ENCODE assay signal across 9 mouse cellular contexts in genomic region chr12:110377734-110378133, GRCm38 (mm10).
DNase-seq lines count a peak whose midpoint lies in the region; ATAC-seq and TF ChIP-seq lines count a peak whose summit lies in the region.
"Had no signal": no experiment of that assay in that cellular context is flagged by ENCODE, and none has a peak within 500 bp of the region (broad histone marks: within the 10 kb centered on the region; RNA-seq: fewer than 3 reads in every experiment).

No protein-coding gene starts in this region.

- no peak overlapping the region for H3K27ac ChIP-seq in gastrocnemius, adult 2 months
- no peak overlapping the region for H3K27ac ChIP-seq in midbrain, postnatal 0 days (ENCODE audit: low read depth, low read length)
- H3K27ac ChIP-seq in midbrain, embryonic 15.5 days: no peak overlapping the region
- no peak overlapping the region for H3K27ac ChIP-seq in forebrain, embryonic 14.5 days (ENCODE audit: low read depth, low read length)
- H3K27ac ChIP-seq: neural tube, embryonic 13.5 days had no signal

- H3K36me3 ChIP-seq in midbrain, postnatal 0 days (ENCODE audit: insufficient read depth, low read length): no peaks in the 10 kb centered on the region
- H3K36me3 ChIP-seq in midbrain, embryonic 15.5 days (replicated peaks): no peaks in the 10 kb centered on the region
- H3K36me3 ChIP-seq in splenic B cell, adult 2 months (ENCODE audit: control insufficient read depth, insufficient read depth, low read length, poor library complexity, severe bottlenecking): no peaks in the 10 kb centered on the region
- no peaks in the 10 kb centered on the region for H3K36me3 ChIP-seq in forebrain, embryonic 14.5 days (ENCODE audit: control insufficient read depth, insufficient read depth, low read length)
- H3K36me3 ChIP-seq: neural tube, embryonic 13.5 days had no signal

- TF ChIP-seq CTCF in gastrocnemius, adult 2 months (IDR thresholded peaks at IDR 0.05): peak; percentile 64
- peak; percentile 57 for TF ChIP-seq CTCF in midbrain, postnatal 0 days (IDR thresholded peaks at IDR 0.05)

- peak; percentile 65 for DNase-seq in gastrocnemius, adult 2 months
- no peak for DNase-seq in gastrocnemius, postnatal 25 days
- no peak for DNase-seq in midbrain, postnatal 0 days (ENCODE audit: low spot score)
- peak; percentile 50 for DNase-seq in adipocyte (ENCODE audit: low spot score)
- DNase-seq in kidney, postnatal 14 days: peak; percentile 17
- DNase-seq in splenic B cell, adult 2 months (ENCODE audit: low read depth, low spot score): peak; percentile 36
- no peak for DNase-seq in forebrain, embryonic 14.5 days (ENCODE audit: low spot score)

- no peak for ATAC-seq in midbrain, postnatal 0 days (ENCODE audit: low FRiP score)
- ATAC-seq in midbrain, embryonic 15.5 days (replicated peaks): no peak
- ATAC-seq in forebrain, embryonic 14.5 days: no peak

- H3K9me3 ChIP-seq in midbrain, postnatal 0 days (ENCODE audit: low read length): no peaks in the 10 kb centered on the region
- no peaks in the 10 kb centered on the region for H3K9me3 ChIP-seq in midbrain, embryonic 15.5 days
- H3K9me3 ChIP-seq in forebrain, embryonic 14.5 days (replicated peaks; ENCODE audit: control insufficient read depth, low read length): no peaks in the 10 kb centered on the region
- H3K9me3 ChIP-seq: neural tube, embryonic 13.5 days had no signal

- H3K9ac ChIP-seq in midbrain, postnatal 0 days (replicated peaks; ENCODE audit: low read length, poor library complexity, severe bottlenecking): no peak overlapping the region
- H3K9ac ChIP-seq in midbrain, embryonic 15.5 days: no peak overlapping the region
- no peak overlapping the region for H3K9ac ChIP-seq in forebrain, embryonic 14.5 days (ENCODE audit: low read length)
- H3K9ac ChIP-seq: neural tube, embryonic 13.5 days had no signal

- no peak overlapping the region for H3K4me3 ChIP-seq in gastrocnemius, adult 2 months
- no peak overlapping the region for H3K4me3 ChIP-seq in midbrain, postnatal 0 days (ENCODE audit: low read depth, low read length)
- H3K4me3 ChIP-seq in midbrain, embryonic 15.5 days: no peak overlapping the region
- H3K4me3 ChIP-seq in forebrain, embryonic 14.5 days (ENCODE audit: low read depth, low read length): no peak overlapping the region
- H3K4me3 ChIP-seq: neural tube, embryonic 13.5 days had no signal

- intact Hi-C loops in gastrocnemius, adult 2 months (cut with DNase I): no loop called here

- H3K4me1 ChIP-seq in midbrain, postnatal 0 days (ENCODE audit: insufficient read depth, low read length): no peaks in the 10 kb centered on the region
- H3K4me1 ChIP-seq in midbrain, embryonic 15.5 days: peaks cover 37% of the 10 kb centered on the region
- H3K4me1 ChIP-seq in forebrain, embryonic 14.5 days (ENCODE audit: control insufficient read depth, insufficient read depth, low read length): no peaks in the 10 kb centered on the region

- H3K4me2 ChIP-seq in midbrain, postnatal 0 days (ENCODE audit: low read depth, low read length, poor library complexity, severe bottlenecking): no peak overlapping the region
- H3K4me2 ChIP-seq in midbrain, embryonic 15.5 days: no peak overlapping the region
- no peak overlapping the region for H3K4me2 ChIP-seq in forebrain, embryonic 14.5 days (ENCODE audit: low read length)
- H3K4me2 ChIP-seq: neural tube, embryonic 13.5 days had no signal

- peaks cover 12% of the 10 kb centered on the region for H3K27me3 ChIP-seq in midbrain, postnatal 0 days (ENCODE audit: insufficient read depth, low read length)
- peaks cover 24% of the 10 kb centered on the region for H3K27me3 ChIP-seq in midbrain, embryonic 15.5 days (replicated peaks)
- no peaks in the 10 kb centered on the region for H3K27me3 ChIP-seq in splenic B cell, adult 2 months (ENCODE audit: control insufficient read depth, insufficient read depth, low read length, poor library complexity, severe bottlenecking)
- H3K27me3 ChIP-seq in forebrain, embryonic 14.5 days (replicated peaks; ENCODE audit: control insufficient read depth, insufficient read depth, low read length): no peaks in the 10 kb centered on the region

- 38% methylated on average over 10 of the region's 10 CpGs for WGBS in midbrain, postnatal 0 days
- WGBS in midbrain, embryonic 15.5 days: 35% methylated on average over 10 of the region's 10 CpGs
- WGBS in forebrain, embryonic 14.5 days: 58% methylated on average over 10 of the region's 10 CpGs

Comparison
In these comparisons a context has a peak if more than half of its experiments do, and no peak if none do; other contexts are left out.
1. DNase-seq: peak in gastrocnemius, adult 2 months (single experiment), adipocyte (single experiment), kidney, postnatal 14 days (single experiment) and splenic B cell, adult 2 months (single experiment); none in gastrocnemius, postnatal 25 days (single experiment), midbrain, postnatal 0 days (single experiment) and forebrain, embryonic 14.5 days (single experiment).